ENCODE assay signal across 8 mouse cellular contexts in the genomic region with DNA sequence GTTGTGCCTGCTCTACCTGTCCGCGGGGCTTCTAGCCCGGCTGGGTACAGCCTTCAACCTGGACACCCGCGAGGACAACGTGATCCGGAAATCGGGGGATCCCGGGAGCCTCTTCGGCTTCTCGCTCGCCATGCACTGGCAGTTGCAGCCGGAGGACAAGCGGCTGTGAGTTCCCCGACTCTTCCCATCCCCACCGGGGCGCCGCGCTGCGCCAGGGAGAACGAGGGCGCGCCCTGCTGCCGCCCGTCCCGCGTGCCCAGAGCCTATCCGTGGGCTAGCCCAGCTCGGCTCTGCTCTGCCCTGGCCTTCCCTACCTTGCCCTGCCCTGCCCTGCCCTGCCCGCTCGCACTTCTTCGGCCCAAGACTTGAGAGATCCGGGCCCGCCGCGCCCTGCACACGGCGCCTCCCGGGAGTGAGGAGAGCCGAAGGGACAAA. TPM values are rescaled to one million over a fixed set of nuclear protein-coding genes. Genes with fewer than 3 reads are reported as not detected.
DNase-seq lines count a peak whose midpoint lies in the region; ATAC-seq and TF ChIP-seq lines count a peak whose summit lies in the region.

No protein-coding gene starts in this region.

- peak overlapping the region; percentile 85 for H3K4me3 ChIP-seq in heart, adult 2 months
- peak overlapping the region; percentile 77 for H3K4me3 ChIP-seq in embryonic facial prominence, embryonic 11.5 days (ENCODE audit: low read depth, low read length)
- H3K4me3 ChIP-seq in limb, embryonic 10.5 days, result peak overlapping the region; percentile 81
- peak overlapping the region; percentile 79 for H3K4me3 ChIP-seq in midbrain, embryonic 12.5 days

- peak overlapping the region; percentile 87 for H3K9ac ChIP-seq in heart, adult 2 months (ENCODE audit: low read depth, low read length)
- peak overlapping the region; percentile 77 for H3K9ac ChIP-seq in embryonic facial prominence, embryonic 11.5 days (replicated peaks; ENCODE audit: low read length)
- peak overlapping the region; percentile 73 for H3K9ac ChIP-seq in midbrain, embryonic 12.5 days (replicated peaks)

- intact Hi-C loops in heart, adult 2 months (cut with DNase I), result loop anchor here (2.0 kb wide), 3 partner anchors 26 to 114 kb away; no protein-coding TSS in a partner anchor
- intact Hi-C loops in heart, postnatal 25 days (cut with DNase I), result loop anchor here (2.0 kb wide), 1 partner anchor 30 kb away; no protein-coding TSS in a partner anchor
- intact Hi-C loops in heart, postnatal 14 days (cut with DNase I), result loop anchor here (5.0 kb wide), 2 partner anchors 75 to 115 kb away; no protein-coding TSS in a partner anchor

- TF ChIP-seq CTCF in heart, adult 2 months (IDR thresholded peaks at IDR 0.05), result no peak; the same call in 1 of the 2 replicates

- no peak for TF ChIP-seq EP300 in heart, adult 2 months (IDR thresholded peaks at IDR 0.05; ENCODE audit: insufficient read depth, low read depth, low read length)

- no peaks in the 10 kb centered on the region for H3K9me3 ChIP-seq in embryonic facial prominence, embryonic 11.5 days (replicated peaks; ENCODE audit: control insufficient read depth, low read length)
- no peaks in the 10 kb centered on the region for H3K9me3 ChIP-seq in limb, embryonic 10.5 days (replicated peaks)
- no peaks in the 10 kb centered on the region for H3K9me3 ChIP-seq in midbrain, embryonic 12.5 days

- under 1% methylated on average over 40 of the region's 40 CpGs for WGBS in heart, adult 2 months
- WGBS in embryonic facial prominence, embryonic 11.5 days, result under 1% methylated on average over 40 of the region's 40 CpGs
- 0% methylated on average over 40 of the region's 40 CpGs for WGBS in limb, embryonic 10.5 days
- WGBS in midbrain, embryonic 12.5 days, result under 1% methylated on average over 34 of the region's 40 CpGs

- peaks cover 9% of the 10 kb centered on the region for H3K4me1 ChIP-seq in heart, adult 2 months (ENCODE audit: control insufficient read depth, insufficient read depth, low read length)
- H3K4me1 ChIP-seq in embryonic facial prominence, embryonic 11.5 days (ENCODE audit: control insufficient read depth, insufficient read depth, low read length), result no peaks in the 10 kb centered on the region
- peaks cover 19% of the 10 kb centered on the region for H3K4me1 ChIP-seq in limb, embryonic 10.5 days
- H3K4me1 ChIP-seq in midbrain, embryonic 12.5 days, result peaks cover 21% of the 10 kb centered on the region

- DNase-seq in heart, adult 2 months, result no peak
- no peak for DNase-seq in heart, postnatal 25 days (ENCODE audit: low spot score)
- peak; percentile 18 for DNase-seq in WW6 (ENCODE audit: low read depth, low spot score)
- no peak for DNase-seq in embryonic facial prominence, embryonic 11.5 days (ENCODE audit: low spot score)
- peak; percentile 59 to 63 for DNase-seq in heart, postnatal 14 days
- DNase-seq in limb, embryonic 10.5 days (ENCODE audit: low spot score), result no peak
- peak; percentile 65 for DNase-seq in thymus, postnatal 0 days (ENCODE audit: low spot score)

- H3K27me3 ChIP-seq in heart, adult 2 months (ENCODE audit: control insufficient read depth, insufficient read depth, low read length), result no peaks in the 10 kb centered on the region
- no peaks in the 10 kb centered on the region for H3K27me3 ChIP-seq in embryonic facial prominence, embryonic 11.5 days (ENCODE audit: control insufficient read depth, insufficient read depth, low read length)
- H3K27me3 ChIP-seq in limb, embryonic 10.5 days (ENCODE audit: low read depth, poor library complexity, severe bottlenecking), result peaks cover 33% of the 10 kb centered on the region
- H3K27me3 ChIP-seq in midbrain, embryonic 12.5 days, result peaks cover 35% of the 10 kb centered on the region

- H3K27ac ChIP-seq in heart, adult 2 months, result peak overlapping the region; percentile 88
- H3K27ac ChIP-seq in embryonic facial prominence, embryonic 11.5 days (replicated peaks; ENCODE audit: low read depth, low read length), result peak overlapping the region; percentile 59
- H3K27ac ChIP-seq in limb, embryonic 10.5 days, result peak overlapping the region; percentile 89
- peak overlapping the region; percentile 46; the same call in 1 of the 2 replicates for H3K27ac ChIP-seq in midbrain, embryonic 12.5 days (replicated peaks)

- peak overlapping the region; percentile 96 for H3K4me2 ChIP-seq in embryonic facial prominence, embryonic 11.5 days (ENCODE audit: low read depth, low read length)
- peak overlapping the region; percentile 95 for H3K4me2 ChIP-seq in midbrain, embryonic 12.5 days (replicated peaks)

- peaks cover 4% of the 10 kb centered on the region for H3K36me3 ChIP-seq in heart, adult 2 months (ENCODE audit: control insufficient read depth, insufficient read depth, low read length)
- no peaks in the 10 kb centered on the region for H3K36me3 ChIP-seq in embryonic facial prominence, embryonic 11.5 days (replicated peaks; ENCODE audit: control insufficient read depth, insufficient read depth, low read depth, low read length)
- H3K36me3 ChIP-seq in limb, embryonic 10.5 days, result 0 out of 2 replicates have a peak, but pooled peaks cover under 1% of the 10 kb centered on the region
- H3K36me3 ChIP-seq in midbrain, embryonic 12.5 days, result no peaks in the 10 kb centered on the region

- peak; percentile 56 for ATAC-seq in embryonic facial prominence, embryonic 11.5 days (replicated peaks; ENCODE audit: insufficient number of reproducible peaks, low FRiP score, low TSS enrichment, low read depth)
- peak; percentile 82 for ATAC-seq in midbrain, embryonic 12.5 days (ENCODE audit: low FRiP score, low read depth)

- peaks cover 2% of the 10 kb centered on the region; the same call in 1 of the 2 replicates for H3K79me2 ChIP-seq in heart, adult 2 months (replicated peaks; ENCODE audit: control insufficient read depth, insufficient read depth, low read length)

- TF ChIP-seq POLR2A in heart, adult 2 months (IDR thresholded peaks at IDR 0.05; ENCODE audit: insufficient read depth, low read depth, low read length), result no peak

RNA-seq across cellular contexts. Expression of gene Itga6, which starts 41.8 kb away (rescaled TPM):
- 10 to 100 TPM; 45.3 to 65.8 TPM for total RNA-seq in heart, adult 2 months (2021)
- polyA plus RNA-seq in heart, adult 2 months (2012; rRNA removed), result 31.8 and 58.9 TPM in 2 replicates
- 10 to 100 TPM; 48.3 to 57.7 TPM for total RNA-seq in heart, postnatal 25 days (2021)
- polyA plus RNA-seq in embryonic facial prominence, embryonic 11.5 days (2014; fragmentation: Nextera tagmentation; extraction: Ambion mirVana), result 40.4 and 45.0 TPM in 2 replicates
- total RNA-seq in heart, postnatal 14 days (2021), result 10 to 100 TPM; 79.2 to 80.7 TPM
- polyA plus RNA-seq in limb, embryonic 10.5 days (2016; fragmentation: Nextera tagmentation; extraction: Ambion mirVana), result 19.1 and 22.3 TPM in 2 replicates
- 23.2 and 26.5 TPM in 2 replicates for polyA plus RNA-seq in midbrain, embryonic 12.5 days (2016; fragmentation: Nextera tagmentation; extraction: Ambion mirVana)
- 34.9 and 37.8 TPM in 2 replicates for polyA plus RNA-seq in thymus, postnatal 0 days (2015; fragmentation: Nextera tagmentation; extraction: Ambion mirVana)

Comparison
In these comparisons a context has a peak if more than half of its experiments do, and no peak if none do; other contexts are left out.
1. DNase-seq: peak in WW6 (single experiment), heart, postnatal 14 days (2 of 2) and thymus, postnatal 0 days (single experiment); none in heart, adult 2 months (0 of 2), heart, postnatal 25 days (single experiment), embryonic facial prominence, embryonic 11.5 days (single experiment) and limb, embryonic 10.5 days (single experiment).
2. Peak in every context shown above with its lines, with median percentiles within 50 percentile points of each other: H3K27ac ChIP-seq, H3K4me3 ChIP-seq and H3K9ac ChIP-seq.